In genomic region chr2:17859234-17859633, GRCm38 (mm10) we compare ENCODE assay signal across 22 mouse cellular contexts.
A peak's percentile ranks its signal among the peaks of the same experiment; 100 is the strongest.
DNase-seq lines count a peak whose midpoint lies in the region; ATAC-seq and TF ChIP-seq lines count a peak whose summit lies in the region.
"Had no signal": no experiment of that assay in that cellular context is flagged by ENCODE, and none has a peak within 500 bp of the region (broad histone marks: within the 10 kb centered on the region; RNA-seq: fewer than 3 reads in every experiment).

No protein-coding gene starts in this region.

- no peaks in the 10 kb centered on the region for H3K9me3 ChIP-seq in midbrain, postnatal 0 days (ENCODE audit: low read length)
- H3K9me3 ChIP-seq in midbrain, embryonic 10.5 days (replicated peaks): no peaks in the 10 kb centered on the region
- H3K9me3 ChIP-seq in limb, embryonic 10.5 days (replicated peaks): no peaks in the 10 kb centered on the region
- H3K9me3 ChIP-seq in limb, embryonic 12.5 days: no peaks in the 10 kb centered on the region
- H3K9me3 ChIP-seq: embryonic facial prominence, embryonic 13.5 days; embryonic facial prominence, embryonic 15.5 days; forebrain, embryonic 10.5 days; forebrain, embryonic 12.5 days had no signal

- no peak overlapping the region for H3K27ac ChIP-seq in midbrain, postnatal 0 days (ENCODE audit: low read depth, low read length)
- no peak overlapping the region for H3K27ac ChIP-seq in midbrain, embryonic 10.5 days (replicated peaks)
- peak overlapping the region; percentile 77; the same call in 1 of the 2 replicates for H3K27ac ChIP-seq in limb, embryonic 10.5 days
- peak overlapping the region; percentile 79; the same call in 1 of the 2 replicates for H3K27ac ChIP-seq in limb, embryonic 12.5 days
- H3K27ac ChIP-seq: embryonic facial prominence, embryonic 13.5 days; embryonic facial prominence, embryonic 15.5 days; forebrain, embryonic 10.5 days; forebrain, embryonic 12.5 days had no signal

- 86% methylated on average over 8 of the region's 8 CpGs for WGBS in midbrain, postnatal 0 days
- WGBS in midbrain, embryonic 10.5 days: 92% methylated on average over 8 of the region's 8 CpGs
- 84% methylated on average over 8 of the region's 8 CpGs for WGBS in limb, embryonic 10.5 days
- WGBS in limb, embryonic 12.5 days: 73% methylated on average over 8 of the region's 8 CpGs

- no peak overlapping the region for H3K4me2 ChIP-seq in midbrain, postnatal 0 days (ENCODE audit: low read depth, low read length, poor library complexity, severe bottlenecking)
- no peak overlapping the region for H3K4me2 ChIP-seq in limb, embryonic 12.5 days
- H3K4me2 ChIP-seq: embryonic facial prominence, embryonic 13.5 days; embryonic facial prominence, embryonic 15.5 days; forebrain, embryonic 12.5 days had no signal

- H3K9ac ChIP-seq in midbrain, postnatal 0 days (replicated peaks; ENCODE audit: low read length, poor library complexity, severe bottlenecking): no peak overlapping the region
- no peak overlapping the region for H3K9ac ChIP-seq in limb, embryonic 12.5 days (replicated peaks)
- H3K9ac ChIP-seq: embryonic facial prominence, embryonic 13.5 days; embryonic facial prominence, embryonic 15.5 days; forebrain, embryonic 12.5 days had no signal

- DNase-seq in midbrain, postnatal 0 days (ENCODE audit: low spot score): peak; percentile 7
- DNase-seq in midbrain, embryonic 10.5 days (ENCODE audit: low spot score): no peak
- no peak for DNase-seq in limb, embryonic 10.5 days (ENCODE audit: low spot score)
- no peak for DNase-seq in frontal cortex, postnatal 25 days (ENCODE audit: low spot score in 2 of 2)
- DNase-seq: adrenal gland, adult 2 months; adrenal gland, postnatal 10 days; adrenal gland, postnatal 25 days; cerebellum, adult 11 months; cerebellum, adult 18-20 months; cerebellum, adult 8-10 months; cerebellum, adult 9-11 months; cerebellum, postnatal 14 days; cerebellum, postnatal 36 days; embryo, embryonic 11 days had no signal

- no peaks in the 10 kb centered on the region for H3K36me3 ChIP-seq in midbrain, postnatal 0 days (ENCODE audit: insufficient read depth, low read length)
- H3K36me3 ChIP-seq in midbrain, embryonic 10.5 days: no peaks in the 10 kb centered on the region
- H3K36me3 ChIP-seq in limb, embryonic 10.5 days: no peaks in the 10 kb centered on the region
- no peaks in the 10 kb centered on the region for H3K36me3 ChIP-seq in limb, embryonic 12.5 days
- H3K36me3 ChIP-seq: embryonic facial prominence, embryonic 13.5 days; embryonic facial prominence, embryonic 15.5 days; forebrain, embryonic 10.5 days; forebrain, embryonic 12.5 days had no signal

- TF ChIP-seq CTCF in midbrain, postnatal 0 days (IDR thresholded peaks at IDR 0.05): no peak

- ATAC-seq in midbrain, postnatal 0 days (ENCODE audit: low FRiP score): no peak
- no peak for ATAC-seq in limb, embryonic 12.5 days (ENCODE audit: insufficient number of reproducible peaks, insufficient read depth, low FRiP score, low TSS enrichment, low read depth)
- ATAC-seq in megakaryocyte-erythroid progenitor cell, adult 5-6 weeks (replicated peaks; ENCODE audit: low FRiP score, low TSS enrichment, poor library complexity, severe bottlenecking): no peak
- ATAC-seq: forebrain, embryonic 14.5 days had no signal

- no peak overlapping the region for H3K4me3 ChIP-seq in midbrain, postnatal 0 days (ENCODE audit: low read depth, low read length)
- no peak overlapping the region for H3K4me3 ChIP-seq in midbrain, embryonic 10.5 days
- H3K4me3 ChIP-seq in limb, embryonic 10.5 days: no peak overlapping the region
- no peak overlapping the region for H3K4me3 ChIP-seq in limb, embryonic 12.5 days (replicated peaks)
- H3K4me3 ChIP-seq: embryonic facial prominence, embryonic 13.5 days; embryonic facial prominence, embryonic 15.5 days; erythroblast, embryonic 14.5 days; forebrain, embryonic 10.5 days; forebrain, embryonic 12.5 days had no signal

- 0 out of 2 replicates have a peak, but pooled peaks cover 2% of the 10 kb centered on the region for H3K4me1 ChIP-seq in midbrain, postnatal 0 days (ENCODE audit: insufficient read depth, low read length)
- peaks cover 33% of the 10 kb centered on the region for H3K4me1 ChIP-seq in midbrain, embryonic 10.5 days
- H3K4me1 ChIP-seq in limb, embryonic 10.5 days: peaks cover 41% of the 10 kb centered on the region
- peaks cover 39% of the 10 kb centered on the region for H3K4me1 ChIP-seq in limb, embryonic 12.5 days (replicated peaks)

- H3K27me3 ChIP-seq in midbrain, postnatal 0 days (ENCODE audit: insufficient read depth, low read length): no peaks in the 10 kb centered on the region
- H3K27me3 ChIP-seq in midbrain, embryonic 10.5 days (ENCODE audit: low read depth, poor library complexity, severe bottlenecking): peaks cover 13% of the 10 kb centered on the region
- H3K27me3 ChIP-seq in limb, embryonic 10.5 days (ENCODE audit: low read depth, poor library complexity, severe bottlenecking): no peaks in the 10 kb centered on the region
- no peaks in the 10 kb centered on the region for H3K27me3 ChIP-seq in limb, embryonic 12.5 days
- H3K27me3 ChIP-seq: embryonic facial prominence, embryonic 13.5 days; embryonic facial prominence, embryonic 15.5 days had no signal

Comparison
In these comparisons a context has a peak if more than half of its experiments do, and no peak if none do; other contexts are left out.
1. H3K27ac ChIP-seq: peak in limb, embryonic 10.5 days (single experiment) and limb, embryonic 12.5 days (single experiment); none in midbrain, postnatal 0 days (single experiment) and midbrain, embryonic 10.5 days (single experiment).